Mouse (Mus musculus): Measurements from ENCODE around the gene 3110040M04Rik. TPM values are rescaled to one million over a fixed set of nuclear protein-coding genes. Genes with fewer than 3 reads are reported as not detected.
"Not testable (repeated sequence)": the region's sequence is repeated elsewhere in the genome, so short reads cannot be mapped to it uniquely, and the experiment has no call there.

Gene 3110040M04Rik
- polyA plus RNA-seq, 1 experiment from 2014 or later: not detected

- not testable (repeated sequence) for H3K36me3 ChIP-seq (ENCODE audit: control insufficient read depth, insufficient read depth); H3K9ac ChIP-seq (ENCODE audit: low read length); H3K4me3 ChIP-seq (ENCODE audit: low read length); H3K9me3 ChIP-seq (replicated peaks; ENCODE audit: control insufficient read depth, low read length); H3K27me3 ChIP-seq (ENCODE audit: control insufficient read depth, insufficient read depth, low read length); ATAC-seq (replicated peaks; ENCODE audit: extremely low read depth, insufficient read depth, low FRiP score); H3K27ac ChIP-seq (ENCODE audit: low read length); H3K4me2 ChIP-seq (ENCODE audit: low read depth, low read length); H3K4me1 ChIP-seq (ENCODE audit: control insufficient read depth, insufficient read depth, low read length)
- WGBS: 51% methylated on average over 3 of the region's 5 CpGs
Measured at GRCm38 (mm10) chr1:151208493-151208892, 4.6 kb downstream of the 3110040M04Rik start.

- not testable (repeated sequence) for H3K27me3 ChIP-seq (ENCODE audit: control insufficient read depth, insufficient read depth, low read length); H3K27ac ChIP-seq (ENCODE audit: low read length); H3K36me3 ChIP-seq (ENCODE audit: control insufficient read depth, insufficient read depth); H3K9me3 ChIP-seq (replicated peaks; ENCODE audit: control insufficient read depth, low read length); H3K4me1 ChIP-seq (ENCODE audit: control insufficient read depth, insufficient read depth, low read length); H3K4me3 ChIP-seq (ENCODE audit: low read length); ATAC-seq (replicated peaks; ENCODE audit: extremely low read depth, insufficient read depth, low FRiP score); H3K9ac ChIP-seq (ENCODE audit: low read length); H3K4me2 ChIP-seq (ENCODE audit: low read depth, low read length)
Measured at GRCm38 (mm10) chr1:151208944-151209343, 5.0 kb downstream of the 3110040M04Rik start.

GRCm38 (mm10) chr1:151209824-151210355 is 6.0 kb downstream of the 3110040M04Rik start, which contains the start of gene Gm47996:
TSS of gene Gm47996 (plus strand) at chr1:151210131.
- WGBS: 85% methylated on average over 4 of the region's 8 CpGs
- H3K27me3 ChIP-seq (ENCODE audit: control insufficient read depth, insufficient read depth, low read length): not testable (repeated sequence)

GRCm38 (mm10) chr1:151211666-151212065 is 7.7 kb downstream of the 3110040M04Rik start:
- not testable (repeated sequence) for H3K27me3 ChIP-seq (ENCODE audit: control insufficient read depth, insufficient read depth, low read length); H3K36me3 ChIP-seq (ENCODE audit: control insufficient read depth, insufficient read depth); H3K9ac ChIP-seq (ENCODE audit: low read length); H3K27ac ChIP-seq (ENCODE audit: low read length); H3K4me3 ChIP-seq (ENCODE audit: low read length); H3K9me3 ChIP-seq (replicated peaks; ENCODE audit: control insufficient read depth, low read length); H3K4me2 ChIP-seq (ENCODE audit: low read depth, low read length); H3K4me1 ChIP-seq (ENCODE audit: control insufficient read depth, insufficient read depth, low read length); ATAC-seq (replicated peaks; ENCODE audit: extremely low read depth, insufficient read depth, low FRiP score)
- WGBS: 70% methylated on average over 5 of the region's 5 CpGs

More at GRCm38 (mm10) chr1:151209824-151210355, 6.0 kb downstream of the 3110040M04Rik start, which contains the start of gene Gm47996:
- H3K4me3 ChIP-seq (ENCODE audit: low read length); H3K4me1 ChIP-seq (ENCODE audit: control insufficient read depth, insufficient read depth, low read length); H3K9ac ChIP-seq (ENCODE audit: low read length); H3K9me3 ChIP-seq (replicated peaks; ENCODE audit: control insufficient read depth, low read length); H3K4me2 ChIP-seq (ENCODE audit: low read depth, low read length); H3K36me3 ChIP-seq (ENCODE audit: control insufficient read depth, insufficient read depth); H3K27ac ChIP-seq (ENCODE audit: low read length); ATAC-seq (replicated peaks; ENCODE audit: extremely low read depth, insufficient read depth, low FRiP score): not testable (repeated sequence)

- Histone ChIP-seq H3K4me1 (ENCODE audit: control insufficient read depth, insufficient read depth, low read length) (peaks cover 4% of the 10 kb centered on the region; the same call in 1 of the 2 replicates), H3K4me3 (ENCODE audit: low read length) (no peak overlapping the region), H3K4me2 (ENCODE audit: low read depth, low read length) (no peak overlapping the region), H3K9me3 (replicated peaks; ENCODE audit: control insufficient read depth, low read length) (no peaks in the 10 kb centered on the region), H3K36me3 (ENCODE audit: control insufficient read depth, insufficient read depth) (no peaks in the 10 kb centered on the region), H3K27me3 (ENCODE audit: control insufficient read depth, insufficient read depth, low read length) (no peaks in the 10 kb centered on the region), H3K9ac (ENCODE audit: low read length) (no peak overlapping the region), H3K27ac (ENCODE audit: low read length) (no peak overlapping the region)
- WGBS: 62% methylated on average over 2 of the region's 2 CpGs
- ATAC-seq (replicated peaks; ENCODE audit: extremely low read depth, insufficient read depth, low FRiP score): no peak
Measured at GRCm38 (mm10) chr1:151214862-151215261, 10.9 kb downstream of the 3110040M04Rik start.

GRCm38 (mm10) chr1:151215985-151216384 is 12.1 kb downstream of the 3110040M04Rik start:
- Histone ChIP-seq H3K9ac (ENCODE audit: low read length) (no peak overlapping the region), H3K9me3 (replicated peaks; ENCODE audit: control insufficient read depth, low read length) (no peaks in the 10 kb centered on the region), H3K4me1 (ENCODE audit: control insufficient read depth, insufficient read depth, low read length) (peaks cover 4% of the 10 kb centered on the region; the same call in 1 of the 2 replicates), H3K4me2 (ENCODE audit: low read depth, low read length) (no peak overlapping the region), H3K27me3 (ENCODE audit: control insufficient read depth, insufficient read depth, low read length) (no peaks in the 10 kb centered on the region), H3K36me3 (ENCODE audit: control insufficient read depth, insufficient read depth) (no peaks in the 10 kb centered on the region), H3K27ac (ENCODE audit: low read length) (no peak overlapping the region), H3K4me3 (ENCODE audit: low read length) (no peak overlapping the region)
- WGBS: 63% methylated on average over 1 of the region's 1 CpGs
- ATAC-seq (replicated peaks; ENCODE audit: extremely low read depth, insufficient read depth, low FRiP score): no peak

GRCm38 (mm10) chr1:151216417-151216816 is 12.5 kb downstream of the 3110040M04Rik start:
- Histone ChIP-seq H3K4me2 (ENCODE audit: low read depth, low read length) (no peak overlapping the region), H3K36me3 (ENCODE audit: control insufficient read depth, insufficient read depth) (no peaks in the 10 kb centered on the region), H3K4me3 (ENCODE audit: low read length) (no peak overlapping the region), H3K9me3 (replicated peaks; ENCODE audit: control insufficient read depth, low read length) (no peaks in the 10 kb centered on the region), H3K9ac (ENCODE audit: low read length) (no peak overlapping the region), H3K27ac (ENCODE audit: low read length) (no peak overlapping the region), H3K27me3 (ENCODE audit: control insufficient read depth, insufficient read depth, low read length) (no peaks in the 10 kb centered on the region), H3K4me1 (ENCODE audit: control insufficient read depth, insufficient read depth, low read length) (peaks cover 4% of the 10 kb centered on the region; the same call in 1 of the 2 replicates)
- ATAC-seq (replicated peaks; ENCODE audit: extremely low read depth, insufficient read depth, low FRiP score): no peak
- 74% methylated on average over 3 of the region's 3 CpGs for WGBS

DNA sequence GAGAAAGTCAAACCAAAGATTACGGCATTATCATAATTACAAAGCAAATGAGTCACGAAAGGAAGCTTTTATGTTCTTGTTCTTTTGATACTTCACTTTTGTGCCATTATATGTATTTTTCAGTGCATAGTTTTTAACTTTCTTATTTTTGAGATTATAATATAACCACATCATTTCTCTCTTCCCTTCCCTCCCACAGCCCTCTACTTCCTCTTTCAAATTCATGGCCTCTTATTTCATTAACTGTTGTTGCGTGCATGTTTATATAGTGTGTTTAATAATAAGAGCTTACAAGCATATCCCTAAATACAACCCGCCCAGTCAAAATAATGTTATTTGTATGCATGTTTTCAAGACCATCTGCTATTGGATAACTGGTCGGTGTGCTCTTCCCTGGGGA is 15.1 kb downstream of the 3110040M04Rik start:
- H3K4me2 ChIP-seq (ENCODE audit: low read depth, low read length): no peak overlapping the region
- H3K27me3 ChIP-seq (ENCODE audit: control insufficient read depth, insufficient read depth, low read length): no peaks in the 10 kb centered on the region
- H3K9ac ChIP-seq (ENCODE audit: low read length): no peak overlapping the region
- H3K27ac ChIP-seq (ENCODE audit: low read length): no peak overlapping the region
- no peak for ATAC-seq (replicated peaks; ENCODE audit: extremely low read depth, insufficient read depth, low FRiP score)
- WGBS: 88% methylated on average over 5 of the region's 5 CpGs
- no peaks in the 10 kb centered on the region for H3K36me3 ChIP-seq (ENCODE audit: control insufficient read depth, insufficient read depth)
- peaks cover 7% of the 10 kb centered on the region; the same call in 1 of the 2 replicates for H3K4me1 ChIP-seq (ENCODE audit: control insufficient read depth, insufficient read depth, low read length)
- H3K4me3 ChIP-seq (ENCODE audit: low read length): no peak overlapping the region
- H3K9me3 ChIP-seq (replicated peaks; ENCODE audit: control insufficient read depth, low read length): no peaks in the 10 kb centered on the region

- Histone ChIP-seq H3K4me2 (ENCODE audit: low read depth, low read length) (no peak overlapping the region), H3K9ac (ENCODE audit: low read length) (no peak overlapping the region), H3K27me3 (ENCODE audit: control insufficient read depth, insufficient read depth, low read length) (no peaks in the 10 kb centered on the region), H3K4me3 (ENCODE audit: low read length) (no peak overlapping the region), H3K9me3 (replicated peaks; ENCODE audit: control insufficient read depth, low read length) (no peaks in the 10 kb centered on the region), H3K4me1 (ENCODE audit: control insufficient read depth, insufficient read depth, low read length) (0 out of 2 replicates have a peak, but pooled peaks cover 2% of the 10 kb centered on the region), H3K27ac (ENCODE audit: low read length) (no peak overlapping the region), H3K36me3 (ENCODE audit: control insufficient read depth, insufficient read depth) (no peaks in the 10 kb centered on the region)
- WGBS: 79% methylated on average over 7 of the region's 7 CpGs
- no peak for ATAC-seq (replicated peaks; ENCODE audit: extremely low read depth, insufficient read depth, low FRiP score)
Measured at GRCm38 (mm10) chr1:151220098-151220497, 16.2 kb downstream of the 3110040M04Rik start.
